Mouse (Mus musculus): ENCODE measurements around the gene Trpm3. TPM values are rescaled to one million over a fixed set of nuclear protein-coding genes. Genes with fewer than 3 reads are reported as not detected.

Gene Trpm3
- polyA plus RNA-seq, 1 experiment: 53.1 TPM

- TF ChIP-seq POLR2A (IDR thresholded peaks at IDR 0.05; ENCODE audit: borderline replicate concordance, insufficient read depth, low read length) (no peak), CTCF (IDR thresholded peaks at IDR 0.05; ENCODE audit: borderline replicate concordance, insufficient read depth, low read depth, low read length) (no peak)
- Histone ChIP-seq H3K4me3 (replicated peaks; ENCODE audit: insufficient read depth, low read depth, low read length) (no peak overlapping the region), H3K4me1 (ENCODE audit: control insufficient read depth, insufficient read depth, low read length) (peaks cover 12% of the 10 kb centered on the region), H3K27ac (ENCODE audit: insufficient read depth, low read length) (no peak overlapping the region), H3K27me3 (ENCODE audit: control insufficient read depth, insufficient read depth, low read length) (no peaks in the 10 kb centered on the region)
- 50% methylated on average over 6 of the region's 6 CpGs for whole genome bisulfite sequencing
- DNase-seq: no peak
These were observed 790.9 kb downstream of the Trpm3 start for GRCm38 (mm10) chr19:22929768-22930167.

DNA sequence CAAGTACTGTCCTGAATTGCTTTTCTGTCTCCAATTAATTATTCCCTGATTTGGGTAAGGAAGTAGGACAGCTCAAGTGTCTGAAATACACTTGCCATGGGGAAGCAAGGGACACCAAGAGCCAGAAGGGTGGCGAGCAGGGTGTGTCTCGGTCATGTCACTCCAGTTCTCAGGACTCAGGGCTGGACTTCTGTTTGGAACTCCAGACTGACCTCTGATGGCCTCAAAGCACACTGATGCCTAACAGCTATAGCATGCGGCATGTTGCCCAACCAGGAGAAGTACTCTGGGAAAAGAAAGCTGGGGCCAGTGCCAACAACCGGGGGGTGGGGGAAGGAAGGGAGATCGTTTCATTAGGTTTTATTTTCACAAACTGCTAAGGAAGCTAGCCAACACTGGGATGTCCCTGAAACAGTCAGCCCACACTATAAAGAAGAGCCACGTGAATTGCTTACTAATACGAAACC lies 791.6 kb downstream of the Trpm3 start:
- Histone ChIP-seq H3K27me3 (ENCODE audit: control insufficient read depth, insufficient read depth, low read length) (no peaks in the 10 kb centered on the region), H3K27ac (ENCODE audit: insufficient read depth, low read length) (peak overlapping the region; percentile 68), H3K4me1 (ENCODE audit: control insufficient read depth, insufficient read depth, low read length) (peaks cover 12% of the 10 kb centered on the region), H3K4me3 (replicated peaks; ENCODE audit: insufficient read depth, low read depth, low read length) (no peak overlapping the region)
- peak; percentile 54 to 61 for DNase-seq
- no peak for TF ChIP-seq POLR2A (IDR thresholded peaks at IDR 0.05; ENCODE audit: borderline replicate concordance, insufficient read depth, low read length)
- TF ChIP-seq CTCF (IDR thresholded peaks at IDR 0.05; ENCODE audit: borderline replicate concordance, insufficient read depth, low read depth, low read length): no peak
- WGBS: 28% methylated on average over 7 of the region's 7 CpGs

- WGBS: 58% methylated on average over 6 of the region's 6 CpGs
These were observed 792.2 kb downstream of the Trpm3 start for GRCm38 (mm10) chr19:22931006-22931405.

GRCm38 (mm10) chr19:22935067-22935466 lies 796.2 kb downstream of the Trpm3 start:
- Histone ChIP-seq H3K27me3 (ENCODE audit: control insufficient read depth, insufficient read depth, low read length) (no peaks in the 10 kb centered on the region), H3K4me3 (replicated peaks; ENCODE audit: insufficient read depth, low read depth, low read length) (no peak overlapping the region), H3K4me1 (ENCODE audit: control insufficient read depth, insufficient read depth, low read length) (peaks cover 29% of the 10 kb centered on the region), H3K27ac (ENCODE audit: insufficient read depth, low read length) (no peak overlapping the region; the same call in 1 of the 2 replicates)
- WGBS: 57% methylated on average over 3 of the region's 3 CpGs
- no peak for DNase-seq
- TF ChIP-seq CTCF (IDR thresholded peaks at IDR 0.05; ENCODE audit: borderline replicate concordance, insufficient read depth, low read depth, low read length): no peak

More at GRCm38 (mm10) chr19:22931006-22931405, 792.2 kb downstream of the Trpm3 start:
- H3K4me3 ChIP-seq (replicated peaks; ENCODE audit: insufficient read depth, low read depth, low read length): no peak overlapping the region
- H3K27ac ChIP-seq (ENCODE audit: insufficient read depth, low read length): peak overlapping the region; percentile 7
- peaks cover 12% of the 10 kb centered on the region for H3K4me1 ChIP-seq (ENCODE audit: control insufficient read depth, insufficient read depth, low read length)
- no peaks in the 10 kb centered on the region for H3K27me3 ChIP-seq (ENCODE audit: control insufficient read depth, insufficient read depth, low read length)
- TF ChIP-seq CTCF (IDR thresholded peaks at IDR 0.05; ENCODE audit: borderline replicate concordance, insufficient read depth, low read depth, low read length) (no peak), POLR2A (IDR thresholded peaks at IDR 0.05; ENCODE audit: borderline replicate concordance, insufficient read depth, low read length) (no peak)
- DNase-seq: no peak

- Histone ChIP-seq H3K27me3 (ENCODE audit: control insufficient read depth, insufficient read depth, low read length) (no peaks in the 10 kb centered on the region), H3K27ac (ENCODE audit: insufficient read depth, low read length) (peak overlapping the region; percentile 97), H3K4me1 (ENCODE audit: control insufficient read depth, insufficient read depth, low read length) (peaks cover 30% of the 10 kb centered on the region), H3K4me3 (replicated peaks; ENCODE audit: insufficient read depth, low read depth, low read length) (no peak overlapping the region)
- DNase-seq: peak; percentile 44 to 54
- WGBS: 14% methylated on average over 14 of the region's 14 CpGs
- no peak for TF ChIP-seq CTCF (IDR thresholded peaks at IDR 0.05; ENCODE audit: borderline replicate concordance, insufficient read depth, low read depth, low read length)
These were observed 800.2 kb downstream of the Trpm3 start for GRCm38 (mm10) chr19:22938848-22939724.

- Histone ChIP-seq H3K27ac (ENCODE audit: insufficient read depth, low read length) (peak overlapping the region; percentile 97), H3K4me3 (replicated peaks; ENCODE audit: insufficient read depth, low read depth, low read length) (no peak overlapping the region), H3K27me3 (ENCODE audit: control insufficient read depth, insufficient read depth, low read length) (no peaks in the 10 kb centered on the region), H3K4me1 (ENCODE audit: control insufficient read depth, insufficient read depth, low read length) (peaks cover 30% of the 10 kb centered on the region)
- DNase-seq: peak; percentile 69
- 5% methylated on average over 5 of the region's 5 CpGs for WGBS
- no peak for TF ChIP-seq CTCF (IDR thresholded peaks at IDR 0.05; ENCODE audit: borderline replicate concordance, insufficient read depth, low read depth, low read length)
- no peak for TF ChIP-seq POLR2A (IDR thresholded peaks at IDR 0.05; ENCODE audit: borderline replicate concordance, insufficient read depth, low read length)
These were observed 801.0 kb downstream of the Trpm3 start for GRCm38 (mm10) chr19:22939836-22940235.

DNA sequence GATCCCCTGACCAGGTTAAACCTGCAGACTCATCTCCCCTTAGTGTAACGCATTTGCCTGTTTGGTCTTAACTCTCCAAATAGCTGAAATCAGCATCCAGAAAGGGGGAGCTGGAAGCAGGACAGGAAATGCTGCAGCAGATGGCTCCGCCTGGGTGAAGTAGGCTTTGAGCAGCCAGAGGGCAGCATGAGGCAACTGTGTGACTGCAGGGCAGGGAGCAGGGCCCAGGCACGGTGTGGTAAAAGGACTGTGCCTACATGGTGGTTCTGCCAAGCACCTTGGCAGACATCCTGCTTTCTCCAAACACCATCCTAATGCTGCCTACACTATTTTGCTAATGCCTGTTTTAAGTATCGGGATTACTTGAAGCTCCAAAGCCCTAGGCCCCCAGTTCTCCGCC lies 801.6 kb downstream of the Trpm3 start:
- Histone ChIP-seq H3K4me1 (ENCODE audit: control insufficient read depth, insufficient read depth, low read length) (peaks cover 30% of the 10 kb centered on the region), H3K4me3 (replicated peaks; ENCODE audit: insufficient read depth, low read depth, low read length) (no peak overlapping the region), H3K27ac (ENCODE audit: insufficient read depth, low read length) (peak overlapping the region; percentile 97), H3K27me3 (ENCODE audit: control insufficient read depth, insufficient read depth, low read length) (no peaks in the 10 kb centered on the region)
- TF ChIP-seq POLR2A (IDR thresholded peaks at IDR 0.05; ENCODE audit: borderline replicate concordance, insufficient read depth, low read length): peak; percentile 37; the same call in 1 of the 2 replicates
- TF ChIP-seq CTCF (IDR thresholded peaks at IDR 0.05; ENCODE audit: borderline replicate concordance, insufficient read depth, low read depth, low read length): peak; percentile 92
- 2% methylated on average over 5 of the region's 5 CpGs for WGBS
- peak; percentile 95 to 99 for DNase-seq

DNA sequence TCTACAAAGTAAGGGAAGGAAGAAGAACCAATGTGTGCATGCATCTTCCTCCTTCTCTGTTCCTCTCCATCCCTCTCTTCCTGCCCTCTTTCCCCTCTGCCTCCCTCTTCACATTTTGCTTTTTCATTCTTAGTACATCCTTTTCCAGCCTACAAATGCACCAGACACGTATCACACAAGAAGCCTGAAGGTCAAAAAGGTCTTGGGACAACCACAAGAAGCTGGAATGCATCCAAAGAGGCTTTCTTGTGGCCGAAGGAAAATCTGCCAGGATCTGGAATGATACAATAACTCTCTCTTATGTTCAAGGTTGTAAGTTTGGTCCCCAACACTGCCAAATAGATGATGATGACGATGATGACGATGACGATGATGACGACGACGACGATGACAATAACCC lies 802.1 kb downstream of the Trpm3 start:
- H3K27me3 ChIP-seq (ENCODE audit: control insufficient read depth, insufficient read depth, low read length): no peaks in the 10 kb centered on the region
- WGBS: 67% methylated on average over 9 of the region's 9 CpGs
- peaks cover 30% of the 10 kb centered on the region for H3K4me1 ChIP-seq (ENCODE audit: control insufficient read depth, insufficient read depth, low read length)
- H3K27ac ChIP-seq (ENCODE audit: insufficient read depth, low read length): peak overlapping the region; percentile 87
- DNase-seq: no peak
- TF ChIP-seq POLR2A (IDR thresholded peaks at IDR 0.05; ENCODE audit: borderline replicate concordance, insufficient read depth, low read length) (no peak), CTCF (IDR thresholded peaks at IDR 0.05; ENCODE audit: borderline replicate concordance, insufficient read depth, low read depth, low read length) (no peak)
- H3K4me3 ChIP-seq (replicated peaks; ENCODE audit: insufficient read depth, low read depth, low read length): no peak overlapping the region

Data from cerebellum, adult 2 months (tissue).